Mouse (Mus musculus): ENCODE measurements around the gene Stt3a. TPM values are rescaled to one million over a fixed set of nuclear protein-coding genes. Genes with fewer than 3 reads are reported as not detected.

Gene Stt3a
- polyA plus RNA-seq, 1 experiment from 2014 or later = 198 TPM

DNA sequence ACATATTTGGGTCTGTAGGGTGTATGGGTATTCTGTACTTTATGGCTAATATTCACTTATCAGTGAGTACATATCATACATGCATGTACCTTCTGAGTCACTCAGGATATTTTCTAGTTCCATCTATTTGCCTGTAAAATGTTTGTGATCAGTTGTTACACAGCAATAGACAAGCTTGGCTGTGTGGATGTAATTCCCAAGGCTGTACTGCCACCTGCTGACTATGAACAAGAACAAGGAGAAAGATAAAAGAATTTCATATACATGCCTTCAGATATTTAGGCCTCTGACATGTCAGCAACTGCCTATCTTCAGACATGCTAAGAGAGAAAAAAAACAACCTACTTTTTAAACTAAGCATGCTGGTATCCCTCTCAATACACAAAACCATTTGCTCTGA lies 80.2 kb downstream of the Stt3a start:
- H3K27ac ChIP-seq = no peak overlapping the region
- H3K9me3 ChIP-seq (replicated peaks) = no peaks in the 10 kb centered on the region
- no peak overlapping the region for H3K4me3 ChIP-seq
- DNase-seq (ENCODE audit: low spot score) = no peak
- no peaks in the 10 kb centered on the region for H3K36me3 ChIP-seq
- no peaks in the 10 kb centered on the region for H3K4me1 ChIP-seq
- no peaks in the 10 kb centered on the region for H3K27me3 ChIP-seq (ENCODE audit: low read depth, poor library complexity, severe bottlenecking)

DNA sequence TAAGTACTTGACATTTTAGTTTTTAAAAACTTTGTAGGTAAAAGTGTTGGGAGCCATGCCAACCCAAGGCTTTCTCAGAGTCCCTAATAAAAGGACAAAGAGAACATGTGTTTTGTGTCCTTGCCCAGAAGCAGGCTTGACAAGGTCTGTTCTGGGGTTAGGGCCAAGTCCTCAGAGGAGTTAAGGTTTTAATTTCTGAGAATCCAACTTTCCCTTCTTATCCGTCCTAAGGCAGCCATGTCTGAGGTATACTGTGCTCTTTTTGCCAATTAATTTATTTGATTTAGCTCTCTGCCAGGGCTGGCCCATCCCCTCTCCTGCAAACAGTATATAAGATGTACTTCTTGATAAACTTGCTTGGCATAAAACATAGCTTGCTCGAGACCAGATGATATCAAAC lies 86.1 kb downstream of the Stt3a start:
- H3K4me3 ChIP-seq = no peak overlapping the region
- no peaks in the 10 kb centered on the region for H3K9me3 ChIP-seq (replicated peaks)
- H3K27me3 ChIP-seq (ENCODE audit: low read depth, poor library complexity, severe bottlenecking) = no peaks in the 10 kb centered on the region
- no peak overlapping the region for H3K27ac ChIP-seq
- H3K4me1 ChIP-seq = no peaks in the 10 kb centered on the region
- no peak for DNase-seq (ENCODE audit: low spot score)
- H3K36me3 ChIP-seq = no peaks in the 10 kb centered on the region
- 81% methylated on average over 2 of the region's 2 CpGs for WGBS

Other genes with a start within 250 kb of the Stt3a start
- not detected in 2 replicates for gene Gm5615, start 225.7 kb downstream of the Stt3a start, polyA plus RNA-seq (2016; fragmentation: Nextera tagmentation; extraction: Ambion mirVana)
- not detected in 2 replicates for gene Gm17689, start 185.0 kb downstream of the Stt3a start, polyA plus RNA-seq (2016; fragmentation: Nextera tagmentation; extraction: Ambion mirVana)
- gene A630095E13Rik, start 124.3 kb downstream of the Stt3a start, polyA plus RNA-seq (2016; fragmentation: Nextera tagmentation; extraction: Ambion mirVana) = not detected in 2 replicates
- not detected in 2 replicates for gene Acrv1, start 74.5 kb downstream of the Stt3a start, polyA plus RNA-seq (2016; fragmentation: Nextera tagmentation; extraction: Ambion mirVana)
- gene Chek1, start 40.6 kb downstream of the Stt3a start, polyA plus RNA-seq (2016; fragmentation: Nextera tagmentation; extraction: Ambion mirVana) = 55.4 and 64.2 TPM in 2 replicates
- 84.3 and 91.1 TPM in 2 replicates for gene Ei24, start 29.7 kb upstream of the Stt3a start, polyA plus RNA-seq (2016; fragmentation: Nextera tagmentation; extraction: Ambion mirVana)
- gene Fez1, start 54.2 kb upstream of the Stt3a start, polyA plus RNA-seq (2016; fragmentation: Nextera tagmentation; extraction: Ambion mirVana) = 10.0 and 10.1 TPM in 2 replicates